Mouse (Mus musculus) effector memory CD4-positive, alpha-beta T cell, adult 5 months (primary cell): Measurements from ENCODE around the gene Duox1. TPM values are rescaled to one million over a fixed set of nuclear protein-coding genes. Genes with fewer than 3 reads are reported as not detected.

ENCODE experiments used
- polyA plus RNA-seq: library from polyadenylated mRNA; unstranded; fragments of 100-300 nt; shearing (Covaris generic); gene quantifications from one replicate; pipeline ENCODE4 v1.2.1, GENCODE M21; 2017

Duox1 gene
- polyA plus RNA-seq, result not detected

DNA sequence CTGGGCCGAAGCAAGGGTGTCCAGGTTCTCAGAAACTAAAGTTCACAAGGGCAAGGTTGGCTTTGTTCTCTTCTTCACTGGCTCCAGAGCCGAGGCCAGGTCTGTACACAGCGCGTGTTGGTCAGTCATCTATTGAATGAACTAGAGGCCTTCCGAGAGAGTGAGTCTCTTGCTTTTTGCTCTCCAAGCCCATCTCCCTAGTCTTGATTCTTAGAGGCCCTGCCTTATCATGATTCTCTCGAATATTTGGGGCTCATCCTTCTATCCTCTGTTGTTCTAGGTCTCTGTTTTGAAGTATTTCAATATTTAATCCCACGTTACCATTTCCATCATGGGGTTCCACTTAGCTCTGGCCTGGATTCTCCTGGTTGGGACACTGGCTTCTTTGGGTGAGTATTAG lies at the start of gene Duox1:
Gene Duox1 (plus strand): TSS at position 301 of the 400 bp plus-strand sequence.

DNA sequence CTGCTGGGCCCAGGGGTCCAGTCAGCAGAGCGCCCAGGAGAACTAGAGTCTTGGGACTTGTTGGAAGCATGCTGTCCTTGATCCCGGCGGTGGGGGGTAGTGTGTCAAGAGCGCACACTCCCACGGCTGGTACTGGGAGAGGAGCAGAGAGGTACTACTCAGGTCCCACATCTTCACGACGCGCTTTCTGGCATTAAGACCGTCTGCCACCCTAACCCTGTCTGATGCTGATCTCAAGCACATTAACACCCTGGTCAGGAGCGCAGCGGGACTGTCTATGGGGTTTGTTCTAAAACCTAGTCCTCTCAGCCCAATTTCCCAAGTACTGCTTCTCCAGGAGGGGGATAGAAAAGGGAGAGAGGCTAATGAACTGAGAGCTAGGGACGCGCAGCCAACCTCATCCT lies 17.4 kb upstream of the Duox1 start, which contains the start of gene Duox2:
Gene Duox2 (minus strand): TSS at position 354 of the 404 bp plus-strand sequence.

DNA sequence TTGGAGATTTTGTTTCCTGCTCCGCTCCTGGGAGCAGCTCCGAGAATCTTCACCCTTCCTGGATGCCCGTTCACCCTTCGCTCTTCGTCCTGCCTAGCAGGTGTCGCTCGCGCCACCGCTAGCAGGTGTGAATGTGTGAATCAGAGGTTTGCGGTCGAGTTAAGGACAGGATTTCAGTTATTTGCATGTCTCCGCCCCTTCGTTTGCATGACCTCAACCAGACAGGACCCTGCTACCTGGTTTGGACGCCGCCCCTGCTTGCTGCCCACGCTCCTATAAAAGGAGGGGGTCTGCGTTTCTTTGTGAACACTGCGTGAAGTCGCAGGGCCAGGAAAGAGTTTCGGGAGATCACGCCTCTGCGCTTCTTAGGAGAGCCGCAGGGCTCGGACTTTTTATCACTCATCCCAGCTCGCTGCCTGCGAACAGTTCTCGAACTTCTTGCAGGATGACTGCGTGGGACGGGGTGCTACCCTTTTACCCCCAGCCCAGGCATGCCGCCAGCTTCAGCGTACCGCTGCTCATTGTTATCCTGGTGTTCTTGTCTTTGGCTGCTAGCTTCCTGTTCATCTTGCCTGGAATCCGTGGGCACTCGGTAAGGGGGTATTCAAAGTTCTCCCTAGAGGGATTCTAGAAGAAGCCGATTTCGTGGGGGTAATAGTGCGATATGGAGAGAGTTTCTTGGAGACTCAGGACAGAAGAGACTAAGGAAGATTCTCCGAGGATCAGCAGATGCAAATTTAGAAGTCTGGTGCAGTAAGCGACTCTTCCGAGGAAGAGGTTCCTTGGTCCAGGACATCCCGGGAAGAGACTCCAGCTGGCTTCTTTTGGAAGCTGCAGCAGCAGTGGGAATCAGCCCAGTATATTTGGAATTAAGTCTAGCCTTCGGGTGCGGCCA lies 16.6 kb upstream of the Duox1 start, which contains the start of gene Duoxa2:
Gene Duoxa2 (plus strand): TSS at position 305 of the 895 bp plus-strand sequence.

DNA sequence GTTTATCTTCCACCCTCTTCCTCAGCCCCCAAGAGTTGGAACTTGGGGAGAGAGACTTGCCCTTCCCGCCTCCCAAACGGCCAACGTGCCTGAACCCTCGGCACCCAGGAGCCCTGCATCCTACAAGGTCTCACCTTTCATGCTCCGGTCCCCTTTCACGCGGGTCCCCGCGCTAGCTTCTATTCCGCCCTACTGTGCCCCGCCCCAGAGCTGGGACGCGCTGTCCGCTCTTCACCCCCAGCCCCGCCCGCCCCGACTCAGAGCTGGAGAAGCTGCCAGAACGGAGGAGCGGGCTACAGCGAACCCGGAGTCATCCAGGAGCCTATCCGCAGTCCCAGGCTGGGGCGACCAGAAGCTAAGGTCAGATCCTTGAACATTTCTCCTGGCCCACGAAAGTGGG lies 1.9 kb upstream of the Duox1 start, which contains the start of gene Duoxa1:
Gene Duoxa1 (minus strand): TSS at position 195 of the 400 bp plus-strand sequence.

DNA sequence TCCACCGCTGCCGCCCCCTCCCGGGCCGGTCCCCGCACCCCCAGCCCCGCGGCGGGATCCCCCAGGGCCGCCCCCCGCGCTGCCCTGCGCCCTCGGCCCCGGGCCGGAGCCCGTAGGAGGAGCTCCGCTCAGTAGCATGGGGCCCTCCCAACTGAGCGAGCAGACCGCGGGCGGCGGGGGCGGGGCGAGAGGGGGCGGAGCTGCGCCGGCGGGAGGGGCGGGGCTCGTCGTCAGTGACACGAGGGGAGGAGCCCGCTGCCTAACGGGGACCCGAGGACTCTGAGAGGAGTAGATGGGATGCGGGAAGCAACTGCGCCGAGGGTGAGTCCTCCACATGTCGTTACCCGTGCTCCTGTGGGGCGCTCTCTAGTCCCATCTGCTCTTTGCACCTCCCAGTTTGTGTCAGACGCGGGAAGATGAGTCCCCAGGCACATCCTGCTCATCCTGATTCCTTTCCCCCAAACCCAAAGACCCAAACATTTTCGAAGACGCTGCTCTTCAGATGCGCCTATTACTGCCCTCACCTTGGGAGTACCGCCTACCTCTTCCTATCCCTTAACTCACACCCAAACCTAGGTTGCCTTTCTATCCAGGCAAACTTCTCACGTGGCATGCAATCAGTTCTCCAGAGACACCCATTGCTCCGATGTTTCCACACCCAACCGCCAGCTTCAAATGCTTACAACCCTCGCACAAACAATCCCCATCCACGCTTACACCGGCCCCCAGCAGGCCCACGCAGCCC lies 53.7 kb downstream of the Duox1 start, which contains the start of gene Shf:
Gene Shf (minus strand): TSS at position 168 of the 745 bp plus-strand sequence.

Other genes with a start within 250 kb of the Duox1 start
- 14.4 TPM for gene Spg11, start 197.3 kb upstream of the Duox1 start, polyA plus RNA-seq
- 8,303 TPM for gene B2m, start 168.0 kb upstream of the Duox1 start, polyA plus RNA-seq
- 0.21 TPM for gene Trim69, start 155.0 kb upstream of the Duox1 start, polyA plus RNA-seq
- not detected for gene Patl2, start 129.5 kb upstream of the Duox1 start, polyA plus RNA-seq
- not detected for gene Terb2, start 129.4 kb upstream of the Duox1 start, polyA plus RNA-seq
- gene Sord, start 80.9 kb upstream of the Duox1 start, polyA plus RNA-seq, result 3.3 TPM
- not detected for gene Duox2, start 17.2 kb upstream of the Duox1 start, polyA plus RNA-seq
- gene Duoxa2, start 16.8 kb upstream of the Duox1 start, polyA plus RNA-seq, result 0.24 TPM
- gene Duoxa1, start 1.9 kb upstream of the Duox1 start, polyA plus RNA-seq, result not detected
- gene Shf, start 53.5 kb downstream of the Duox1 start, polyA plus RNA-seq, result 2.3 TPM
- 105 TPM for gene Slc28a2, start 110.8 kb downstream of the Duox1 start, polyA plus RNA-seq
- gene Gm14085, start 169.3 kb downstream of the Duox1 start, polyA plus RNA-seq, result 1.6 TPM